Mouse (Mus musculus) cerebellum, adult 11-12 months (tissue): ENCODE data around the gene Erc2.

Source experiments
- DNase-seq: peaks from one replicate; pipeline ENCODE4 v3.0.0; 2022

The Erc2 gene

GRCm38 (mm10) chr14:27667016-27667852 is 45.0 kb downstream of the Erc2 start:
- DNase-seq, result no peak

- DNase-seq, result no peak
These were observed 45.9 kb downstream of the Erc2 start for GRCm38 (mm10) chr14:27668151-27668550.

GRCm38 (mm10) chr14:27669939-27670338 is 47.7 kb downstream of the Erc2 start:
- DNase-seq, result no peak

- no peak for DNase-seq
These were observed 50.5 kb downstream of the Erc2 start for GRCm38 (mm10) chr14:27672761-27673160.

- DNase-seq, result no peak
These were observed 51.9 kb downstream of the Erc2 start for GRCm38 (mm10) chr14:27674096-27674495.

GRCm38 (mm10) chr14:27674561-27674960 is 52.3 kb downstream of the Erc2 start:
- no peak for DNase-seq

GRCm38 (mm10) chr14:27675071-27675470 is 52.8 kb downstream of the Erc2 start:
- no peak for DNase-seq

- no peak for DNase-seq
These were observed 60.3 kb downstream of the Erc2 start for GRCm38 (mm10) chr14:27682368-27683052.

- peak; percentile 89 for DNase-seq
These were observed 73.6 kb downstream of the Erc2 start for GRCm38 (mm10) chr14:27695781-27696180.

- no peak for DNase-seq
These were observed 95.1 kb downstream of the Erc2 start for GRCm38 (mm10) chr14:27717364-27717763.

GRCm38 (mm10) chr14:27719601-27720000 is 97.4 kb downstream of the Erc2 start:
- DNase-seq, result no peak

- no peak for DNase-seq
These were observed 98.7 kb downstream of the Erc2 start for GRCm38 (mm10) chr14:27720944-27721343.

- DNase-seq, result no peak
These were observed 99.5 kb downstream of the Erc2 start for GRCm38 (mm10) chr14:27721759-27722158.

GRCm38 (mm10) chr14:27727541-27727940 is 105.3 kb downstream of the Erc2 start:
- no peak for DNase-seq

GRCm38 (mm10) chr14:27731086-27731485 is 108.9 kb downstream of the Erc2 start:
- DNase-seq, result no peak

GRCm38 (mm10) chr14:27739436-27739835 is 117.2 kb downstream of the Erc2 start:
- no peak for DNase-seq

- DNase-seq, result peak; percentile 37
These were observed 119.2 kb downstream of the Erc2 start for GRCm38 (mm10) chr14:27741248-27741916.

- no peak for DNase-seq
These were observed 132.1 kb downstream of the Erc2 start for GRCm38 (mm10) chr14:27754340-27754739.

GRCm38 (mm10) chr14:27756901-27757300 is 134.7 kb downstream of the Erc2 start:
- no peak for DNase-seq

- DNase-seq, result no peak
These were observed 136.0 kb downstream of the Erc2 start for GRCm38 (mm10) chr14:27758230-27758629.

- no peak for DNase-seq
These were observed 136.9 kb downstream of the Erc2 start for GRCm38 (mm10) chr14:27759069-27759628.

GRCm38 (mm10) chr14:27759982-27760381 is 137.8 kb downstream of the Erc2 start:
- DNase-seq, result no peak

- DNase-seq, result no peak
These were observed 153.1 kb downstream of the Erc2 start for GRCm38 (mm10) chr14:27775367-27775766.
